Mouse (Mus musculus) liver, adult 2 months (tissue): ENCODE results near the gene Rhox4f.
"Not testable (repeated sequence)": the region's sequence is repeated elsewhere in the genome, so short reads cannot be mapped to it uniquely, and the experiment has no call there.

Experiments used
- CTCF ChIP-seq: fragments of 200-500 bp; IDR thresholded peaks from 2 replicates; pipeline ENCODE4 v1.5.1; 2011; ENCODE audit warnings: low read depth, low read length, control low read depth
- POLR2A ChIP-seq: fragments of 200-500 bp; IDR thresholded peaks from 2 replicates; pipeline ENCODE4 v1.6.1; 2011; ENCODE audit warnings: low read length, control low read depth; ENCODE audit not compliant: insufficient read depth; ENCODE audit errors: extremely low read depth

- not testable (repeated sequence) for TF ChIP-seq POLR2A, CTCF
Observed at GRCm38 (mm10) chrX:37628512-37628911, 21.0 kb upstream of the Rhox4f start, which contains the start of gene Rhox3g.
